Mouse (Mus musculus): ENCODE measurements at regions not wholly inside any gene's neighbourhood (a gene's known extent, or its start where the extent isn't known, plus 50 kb on each side); places are given as distances from the start of the nearest gene placed in this dataset.

GRCm38 (mm10) chr14:67541271-67541711 is 1532.3 kb upstream of the Gulo start:
- 7% methylated on average over 4 of the region's 4 CpGs for WGBS
- no peak overlapping the region for H3K9ac ChIP-seq (replicated peaks; ENCODE audit: low read length, poor library complexity, severe bottlenecking)
- H3K4me3 ChIP-seq (ENCODE audit: low read depth, low read length): no peak overlapping the region
- H3K27me3 ChIP-seq (ENCODE audit: insufficient read depth, low read length): no peaks in the 10 kb centered on the region
- DNase-seq (ENCODE audit: low spot score) (peak; percentile 82), ATAC-seq (ENCODE audit: low FRiP score) (peak; percentile 44; the same call in 1 of the 2 replicates)
- H3K9me3 ChIP-seq (ENCODE audit: low read length): peaks cover 9% of the 10 kb centered on the region
- no peak overlapping the region for H3K4me2 ChIP-seq (ENCODE audit: low read depth, low read length, poor library complexity, severe bottlenecking)
- H3K36me3 ChIP-seq (ENCODE audit: insufficient read depth, low read length): no peaks in the 10 kb centered on the region
- no peaks in the 10 kb centered on the region for H3K4me1 ChIP-seq (ENCODE audit: insufficient read depth, low read length)
- peak; percentile 40; the same call in 1 of the 2 replicates for TF ChIP-seq CTCF (IDR thresholded peaks at IDR 0.05)
- H3K27ac ChIP-seq (ENCODE audit: low read depth, low read length): peak overlapping the region; percentile 47; the same call in 1 of the 2 replicates

- no peak for ATAC-seq (ENCODE audit: low FRiP score)
- WGBS: 78% methylated on average over 9 of the region's 9 CpGs
- H3K4me3 ChIP-seq (ENCODE audit: low read depth, low read length): no peak overlapping the region
Measured at GRCm38 (mm10) chr14:67538696-67539095, 1529.7 kb upstream of the Gulo start.

DNA sequence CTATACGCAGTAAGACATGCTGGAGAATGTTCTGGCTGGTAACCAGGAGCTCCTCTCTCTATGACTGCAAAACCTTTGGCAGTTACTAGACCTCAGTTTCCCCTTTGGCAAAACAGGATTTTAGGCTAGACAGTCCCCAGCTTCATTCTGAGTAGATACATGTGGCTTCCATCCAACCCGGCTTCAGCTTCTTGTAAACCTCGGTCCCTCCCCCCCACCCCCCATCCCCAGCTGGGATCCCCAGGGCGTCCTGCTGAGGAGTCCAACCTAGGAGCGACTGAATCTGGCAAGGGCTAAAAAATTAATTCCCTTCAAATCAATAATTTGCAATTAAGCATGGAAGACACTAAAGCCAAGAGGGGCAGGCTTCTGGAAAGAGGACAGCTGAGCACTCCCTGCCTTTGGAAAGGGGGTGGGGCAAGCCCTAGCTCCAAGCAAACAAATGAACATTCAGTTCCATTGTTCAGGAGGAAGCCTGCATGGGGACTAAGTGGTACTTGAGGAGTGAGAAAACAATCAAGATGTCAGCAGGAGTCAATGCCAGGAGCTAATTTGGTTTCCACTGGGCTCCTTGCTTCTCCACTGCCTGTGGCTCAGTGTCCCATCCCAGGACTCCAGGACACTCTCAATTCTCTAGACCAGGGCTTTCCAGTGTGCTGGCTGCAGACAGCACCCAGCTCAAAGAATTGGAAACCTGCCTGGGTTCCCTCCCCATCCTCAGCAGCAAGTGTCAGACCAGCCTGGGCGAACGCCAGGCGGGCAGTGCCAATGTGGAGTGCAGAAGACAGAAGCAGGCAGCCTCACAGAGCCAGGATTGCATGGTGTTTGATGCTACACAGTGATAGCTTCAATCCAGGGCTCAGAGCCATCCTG is 1528.0 kb upstream of the Gulo start:
- H3K36me3 ChIP-seq (ENCODE audit: insufficient read depth, low read length): no peaks in the 10 kb centered on the region
- WGBS: 20% methylated on average over 8 of the region's 8 CpGs
- no peak for TF ChIP-seq CTCF (IDR thresholded peaks at IDR 0.05)
- H3K9me3 ChIP-seq (ENCODE audit: low read length): no peaks in the 10 kb centered on the region
- H3K4me3 ChIP-seq (ENCODE audit: low read depth, low read length): no peak overlapping the region
- no peak overlapping the region for H3K4me2 ChIP-seq (ENCODE audit: low read depth, low read length, poor library complexity, severe bottlenecking)
- no peaks in the 10 kb centered on the region for H3K27me3 ChIP-seq (ENCODE audit: insufficient read depth, low read length)
- H3K9ac ChIP-seq (replicated peaks; ENCODE audit: low read length, poor library complexity, severe bottlenecking): no peak overlapping the region
- DNase-seq (ENCODE audit: low spot score) (peak; percentile 90), ATAC-seq (ENCODE audit: low FRiP score) (peak; percentile 68)
- no peak overlapping the region for H3K27ac ChIP-seq (ENCODE audit: low read depth, low read length)
- H3K4me1 ChIP-seq (ENCODE audit: insufficient read depth, low read length): no peaks in the 10 kb centered on the region

More at GRCm38 (mm10) chr14:67538696-67539095, 1529.7 kb upstream of the Gulo start:
- Histone ChIP-seq H3K4me1 (ENCODE audit: insufficient read depth, low read length) (no peaks in the 10 kb centered on the region), H3K9ac (replicated peaks; ENCODE audit: low read length, poor library complexity, severe bottlenecking) (no peak overlapping the region), H3K27me3 (ENCODE audit: insufficient read depth, low read length) (no peaks in the 10 kb centered on the region), H3K36me3 (ENCODE audit: insufficient read depth, low read length) (no peaks in the 10 kb centered on the region), H3K9me3 (ENCODE audit: low read length) (peaks cover 6% of the 10 kb centered on the region), H3K27ac (ENCODE audit: low read depth, low read length) (no peak overlapping the region), H3K4me2 (ENCODE audit: low read depth, low read length, poor library complexity, severe bottlenecking) (no peak overlapping the region)
- no peak for TF ChIP-seq CTCF (IDR thresholded peaks at IDR 0.05)
- no peak for DNase-seq (ENCODE audit: low spot score)

DNA sequence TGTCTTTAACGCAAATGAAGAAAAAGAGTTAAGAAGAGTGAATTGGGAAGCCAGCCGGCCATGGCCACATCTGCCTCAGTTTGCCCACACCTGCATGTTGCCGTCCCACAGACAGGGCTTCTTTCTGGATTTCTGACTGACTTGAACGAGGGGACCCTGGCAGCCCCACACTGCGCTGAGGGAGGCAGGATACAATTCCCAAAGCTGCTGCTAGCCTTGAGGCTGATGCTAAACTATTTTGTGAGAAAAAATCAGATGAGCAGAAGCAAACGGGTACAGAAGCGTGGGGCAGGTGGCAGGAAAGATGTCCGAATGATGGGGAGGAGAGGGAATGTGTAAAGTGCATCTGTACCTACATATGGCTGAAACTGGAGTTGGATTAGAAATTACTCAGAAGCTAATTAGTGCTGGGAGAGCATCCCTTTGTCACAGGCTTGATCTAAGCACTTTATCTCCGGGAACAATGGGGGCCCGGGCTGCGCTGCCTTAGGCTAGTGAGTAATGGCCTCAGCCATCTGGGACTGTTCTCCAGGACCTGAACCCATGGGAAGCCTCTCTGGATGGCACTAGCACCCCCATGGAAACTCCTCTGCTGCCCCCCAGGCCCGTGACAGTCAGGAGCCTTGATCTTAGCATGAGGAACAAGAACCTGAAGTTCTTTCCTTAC is 1497.9 kb upstream of the Gulo start:
- no peaks in the 10 kb centered on the region for H3K4me1 ChIP-seq (ENCODE audit: insufficient read depth, low read length)
- no peak overlapping the region for H3K4me2 ChIP-seq (ENCODE audit: low read depth, low read length, poor library complexity, severe bottlenecking)
- no peaks in the 10 kb centered on the region for H3K36me3 ChIP-seq (ENCODE audit: insufficient read depth, low read length)
- WGBS: 54% methylated on average over 12 of the region's 12 CpGs
- no peak overlapping the region for H3K4me3 ChIP-seq (ENCODE audit: low read depth, low read length)
- H3K9me3 ChIP-seq (ENCODE audit: low read length): no peaks in the 10 kb centered on the region
- H3K27me3 ChIP-seq (ENCODE audit: insufficient read depth, low read length): no peaks in the 10 kb centered on the region
- ATAC-seq (ENCODE audit: low FRiP score) (no peak), DNase-seq (ENCODE audit: low spot score) (peak; percentile 5)
- TF ChIP-seq CTCF (IDR thresholded peaks at IDR 0.05): no peak
- H3K9ac ChIP-seq (replicated peaks; ENCODE audit: low read length, poor library complexity, severe bottlenecking): no peak overlapping the region
- H3K27ac ChIP-seq (ENCODE audit: low read depth, low read length): no peak overlapping the region

GRCm38 (mm10) chr14:67492086-67492485 is 1483.1 kb upstream of the Gulo start:
- H3K27me3 ChIP-seq (ENCODE audit: insufficient read depth, low read length): no peaks in the 10 kb centered on the region
- DNase-seq (ENCODE audit: low spot score) (no peak), ATAC-seq (ENCODE audit: low FRiP score) (no peak)
- 89% methylated on average over 10 of the region's 10 CpGs for WGBS
- no peak overlapping the region for H3K4me2 ChIP-seq (ENCODE audit: low read depth, low read length, poor library complexity, severe bottlenecking)
- no peak overlapping the region for H3K27ac ChIP-seq (ENCODE audit: low read depth, low read length)
- TF ChIP-seq CTCF (IDR thresholded peaks at IDR 0.05): no peak
- no peak overlapping the region for H3K4me3 ChIP-seq (ENCODE audit: low read depth, low read length)
- H3K4me1 ChIP-seq (ENCODE audit: insufficient read depth, low read length): no peaks in the 10 kb centered on the region
- no peaks in the 10 kb centered on the region for H3K36me3 ChIP-seq (ENCODE audit: insufficient read depth, low read length)
- no peaks in the 10 kb centered on the region for H3K9me3 ChIP-seq (ENCODE audit: low read length)
- no peak overlapping the region for H3K9ac ChIP-seq (replicated peaks; ENCODE audit: low read length, poor library complexity, severe bottlenecking)

- Histone ChIP-seq H3K9me3 (ENCODE audit: low read length) (no peaks in the 10 kb centered on the region), H3K27me3 (ENCODE audit: insufficient read depth, low read length) (no peaks in the 10 kb centered on the region), H3K27ac (ENCODE audit: low read depth, low read length) (no peak overlapping the region), H3K9ac (replicated peaks; ENCODE audit: low read length, poor library complexity, severe bottlenecking) (no peak overlapping the region), H3K36me3 (ENCODE audit: insufficient read depth, low read length) (no peaks in the 10 kb centered on the region), H3K4me2 (ENCODE audit: low read depth, low read length, poor library complexity, severe bottlenecking) (no peak overlapping the region), H3K4me1 (ENCODE audit: insufficient read depth, low read length) (no peaks in the 10 kb centered on the region), H3K4me3 (ENCODE audit: low read depth, low read length) (no peak overlapping the region)
- 20% methylated on average over 10 of the region's 10 CpGs for WGBS
- no peak for TF ChIP-seq CTCF (IDR thresholded peaks at IDR 0.05)
- no peak for ATAC-seq (ENCODE audit: low FRiP score)
- DNase-seq (ENCODE audit: low spot score): no peak
Measured at GRCm38 (mm10) chr14:67486676-67487075, 1477.7 kb upstream of the Gulo start.

Data from midbrain, postnatal 0 days (tissue).